Mouse (Mus musculus) heart, postnatal 0 days (tissue): ENCODE measurements around the gene Zbtb42. TPM values are rescaled to one million over a fixed set of nuclear protein-coding genes. Genes with fewer than 3 reads are reported as not detected.
A peak's percentile ranks its signal among the peaks of the same experiment; 100 is the strongest.

ENCODE experiments used
- ATAC-seq: fragments of 200-750 bp; cut with Nextera tagmentation; 2 replicates; pipeline ENCODE4 v1.8.0; 2017; ENCODE audit warnings: low read depth, moderate number of reproducible peaks, moderate library complexity; ENCODE audit not compliant: insufficient read depth
- DNase-seq: peaks from one replicate; pipeline ENCODE4 v3.0.0-alpha.2; 2016; ENCODE audit warnings: low spot score
- H3K27ac ChIP-seq: fragments of 300-500 bp; sonication (generic); 2 replicates; pipeline ENCODE4 v1.5.1; 2014; ENCODE audit warnings: low read depth, mild to moderate bottlenecking
- H3K27me3 ChIP-seq: fragments of 300-500 bp; sonication (generic); 2 replicates; pipeline ENCODE4 v1.6.1; 2014; ENCODE audit warnings: low read length, mixed read lengths; ENCODE audit not compliant: control insufficient read depth, insufficient read depth
- H3K36me3 ChIP-seq: fragments of 300-500 bp; sonication (generic); replicated peaks from 2 replicates; pipeline ENCODE4 v1.6.1; 2014; ENCODE audit warnings: low read length, mixed read lengths; ENCODE audit not compliant: control insufficient read depth, insufficient read depth
- H3K4me1 ChIP-seq: fragments of 300-500 bp; sonication (generic); 2 replicates; pipeline ENCODE4 v1.6.1; 2014; ENCODE audit warnings: antibody characterized with exemption; ENCODE audit not compliant: control insufficient read depth, insufficient read depth
- H3K4me2 ChIP-seq: fragments of 300-500 bp; sonication (generic); 2 replicates; pipeline ENCODE4 v1.6.1; 2014; ENCODE audit warnings: low read depth, mild to moderate bottlenecking, low read length, moderate library complexity
- H3K4me3 ChIP-seq: fragments of 300-500 bp; sonication (generic); 2 replicates; pipeline ENCODE4 v1.5.1; 2014; ENCODE audit warnings: low read depth, low read length
- H3K9ac ChIP-seq: fragments of 300-500 bp; sonication (generic); replicated peaks from 2 replicates; pipeline ENCODE4 v1.6.1; 2014; ENCODE audit warnings: low read depth, low read length, mixed read lengths
- H3K9me3 ChIP-seq: fragments of 300-500 bp; sonication (generic); replicated peaks from 2 replicates; pipeline ENCODE4 v1.6.1; 2016; ENCODE audit warnings: low read length; ENCODE audit not compliant: control insufficient read depth
- CTCF ChIP-seq: IDR thresholded peaks from 2 replicates; pipeline ENCODE4 v1.5.1; 2016; ENCODE audit warnings: antibody characterized with exemption, control low read depth, low read depth
- EP300 ChIP-seq: IDR thresholded peaks from 2 replicates; pipeline ENCODE4 v1.6.1; 2016; ENCODE audit warnings: antibody characterized with exemption, low read depth
- WGBS: fragments of 180-500 bp; shearing (Covaris S2); extraction: QIAGEN DNeasy Blood & Tissue Kit; methylation state at CpG from one replicate; pipeline ENCODE4 v1.1.7; 2014; 5-methylcytosine and 5-hydroxymethylcytosine counted together
- polyA plus RNA-seq: library from polyadenylated mRNA; unstranded; fragments of >200 nt; fragmentation: Nextera tagmentation; extraction: Ambion mirVana; gene quantifications from 2 replicates; pipeline ENCODE4 v1.2.1, GENCODE M21; 2015
- total RNA-seq: library from RNA; depleted of rRNA; stranded (reverse); fragments of >200 nt; gene quantifications from 2 replicates; pipeline ENCODE4 v1.2.3, GENCODE M21; 2014; ENCODE audit warnings: low replicate concordance

The Zbtb42 gene
- total and polyA plus RNA-seq, 2 experiments from 2014 or later, result 3.2 to 4.6 TPM

DNA sequence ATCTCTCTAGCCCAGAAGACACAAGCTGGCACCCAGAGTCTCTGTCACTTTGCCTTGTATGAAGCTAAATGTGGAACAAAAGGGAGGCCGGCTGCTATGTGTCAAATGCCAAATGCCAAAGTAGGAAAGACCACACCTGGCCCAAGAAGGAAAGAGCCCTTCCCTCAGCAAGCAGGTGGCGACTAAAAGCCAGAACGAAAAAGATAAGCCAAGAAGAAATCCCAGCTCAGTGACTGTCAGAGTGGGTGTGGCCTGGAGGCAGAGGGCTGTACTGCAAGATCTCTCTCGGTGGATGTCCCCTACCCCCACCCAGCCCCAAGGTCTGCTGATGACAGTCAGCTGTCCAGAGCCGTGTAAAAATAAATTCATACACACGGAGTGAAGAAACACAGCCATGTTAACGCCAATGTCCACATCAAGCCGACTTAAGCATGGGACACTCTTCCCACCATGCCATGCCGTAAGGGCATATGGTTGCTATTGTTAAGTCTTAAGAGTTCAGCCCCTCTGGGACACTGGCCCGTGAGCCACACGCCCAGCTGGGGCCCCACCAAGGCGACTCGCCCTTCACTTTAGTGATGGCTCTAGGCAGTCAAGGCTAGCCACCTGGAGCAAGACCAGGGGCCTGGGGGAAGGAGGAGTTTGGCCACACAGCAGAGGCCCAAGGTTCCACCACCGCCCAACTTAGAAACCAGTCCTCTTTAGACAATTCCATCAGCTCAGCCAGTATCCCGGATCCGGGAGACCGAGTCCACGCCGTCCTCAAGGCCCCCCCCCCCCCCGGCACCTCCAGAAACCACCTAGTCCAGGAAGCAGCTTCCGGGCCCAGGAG is 5.7 kb upstream of the Zbtb42 start:
- Histone ChIP-seq H3K9me3 (no peaks in the 10 kb centered on the region), H3K4me3 (peak overlapping the region; percentile 74), H3K4me2 (peak overlapping the region; percentile 80), H3K4me1 (peaks cover 52% of the 10 kb centered on the region), H3K36me3 (peaks cover 31% of the 10 kb centered on the region), H3K27me3 (no peaks in the 10 kb centered on the region), H3K27ac (peak overlapping the region; percentile 94), H3K9ac (peak overlapping the region; percentile 95)
- WGBS, result 3% methylated on average over 19 of the region's 21 CpGs
- TF ChIP-seq EP300 (no peak), CTCF (no peak)
- ATAC-seq (peak; percentile 57), DNase-seq (peak; percentile 76)

DNA sequence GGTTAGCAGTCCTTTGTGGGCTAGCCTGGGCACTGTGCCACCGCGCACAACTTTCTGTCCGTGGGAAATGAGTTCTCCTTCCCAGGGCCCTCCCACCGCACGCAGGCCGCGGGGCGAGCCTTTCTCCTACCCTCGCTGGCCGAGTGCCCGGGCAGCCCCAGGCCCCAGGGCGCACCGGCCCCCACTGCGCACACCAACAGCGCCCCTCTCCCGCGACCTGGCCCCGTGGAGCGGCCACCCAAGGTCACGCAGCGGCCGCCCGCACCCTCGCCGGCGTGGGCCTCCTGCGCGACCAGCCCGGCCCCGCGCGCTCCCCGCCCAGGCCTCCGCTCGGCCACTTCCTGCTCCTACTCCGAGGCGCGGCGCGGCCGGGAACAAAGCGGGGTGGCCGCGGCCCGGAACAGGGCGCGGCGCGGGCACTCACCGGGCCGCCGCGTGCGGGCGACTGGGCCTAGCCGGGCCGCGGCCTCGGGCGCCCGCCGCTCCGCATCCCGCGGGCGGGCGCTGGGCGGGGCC is 5.0 kb upstream of the Zbtb42 start:
- Histone ChIP-seq H3K9me3 (no peaks in the 10 kb centered on the region), H3K4me2 (peak overlapping the region; percentile 80), H3K4me3 (peak overlapping the region; percentile 74), H3K4me1 (peaks cover 46% of the 10 kb centered on the region), H3K27me3 (no peaks in the 10 kb centered on the region), H3K36me3 (peaks cover 24% of the 10 kb centered on the region), H3K27ac (peak overlapping the region; percentile 94), H3K9ac (peak overlapping the region; percentile 95)
- DNase-seq (peak; percentile 27), ATAC-seq (peak; percentile 6; the same call in 1 of the 2 replicates)
- TF ChIP-seq EP300, result no peak
- TF ChIP-seq CTCF, result no peak
- under 1% methylated on average over 54 of the region's 68 CpGs for WGBS

GRCm38 (mm10) chr12:112674132-112675011 is 4.3 kb upstream of the Zbtb42 start, which contains the start of gene Akt1:
Akt1 (minus strand) TSS chr12:112674884.
- Histone ChIP-seq H3K27me3 (no peaks in the 10 kb centered on the region), H3K4me3 (peak within 1 kb of the TSS; percentile 74), H3K9ac (peak within 1 kb of the TSS; percentile 95), H3K36me3 (peaks cover 17% of the 10 kb centered on the region), H3K4me2 (peak within 1 kb of the TSS; percentile 80), H3K9me3 (no peaks in the 10 kb centered on the region), H3K27ac (peak within 1 kb of the TSS; percentile 94), H3K4me1 (peaks cover 41% of the 10 kb centered on the region)
- TF ChIP-seq EP300 (no peak), CTCF (no peak)
- ATAC-seq, result peak; percentile 27
- WGBS, result 1% methylated on average over 52 of the region's 70 CpGs
- peak; percentile 39 for DNase-seq

DNA sequence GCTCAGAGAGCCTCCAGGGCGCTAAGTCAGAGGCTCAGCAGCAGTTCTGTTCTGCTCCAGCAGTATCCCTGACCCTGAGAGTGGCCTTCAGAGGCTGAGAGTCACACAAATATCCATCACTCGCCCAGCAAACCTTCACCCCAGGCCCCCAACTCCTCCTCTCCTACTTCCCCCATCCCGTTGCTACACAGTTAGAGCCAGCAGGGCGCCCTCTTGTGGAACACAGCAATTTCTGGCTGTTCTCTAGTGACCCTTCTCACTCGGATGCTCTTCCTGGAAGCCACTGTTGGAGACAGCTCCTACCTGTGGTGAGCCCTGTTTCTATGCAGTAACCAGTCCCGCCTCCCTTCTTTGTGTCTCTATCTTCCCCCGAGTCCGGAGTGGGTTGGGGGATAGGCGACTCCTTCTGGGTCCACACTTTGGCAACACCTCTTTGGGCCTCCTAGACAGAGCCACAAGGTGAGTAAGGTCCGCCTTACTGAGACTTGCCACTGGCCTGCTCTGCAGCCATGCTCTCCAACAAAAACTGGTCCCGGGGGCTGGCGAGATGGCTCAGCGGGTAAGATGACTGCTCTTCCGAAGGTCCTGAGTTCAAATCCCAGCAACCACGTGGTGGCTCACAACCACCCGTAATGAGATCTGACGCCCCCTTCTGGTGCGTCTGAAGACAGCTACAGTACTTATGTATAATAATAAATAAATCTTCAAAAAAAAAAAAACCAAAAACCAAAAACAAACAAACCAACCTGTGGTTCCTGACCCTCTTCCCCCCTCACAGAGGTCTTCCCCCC is 3.2 kb upstream of the Zbtb42 start:
- Histone ChIP-seq H3K4me1 (peaks cover 39% of the 10 kb centered on the region), H3K36me3 (peaks cover 12% of the 10 kb centered on the region), H3K9me3 (no peaks in the 10 kb centered on the region), H3K27me3 (peaks cover 7% of the 10 kb centered on the region; the same call in 1 of the 2 replicates), H3K9ac (0 out of 2 replicates have a peak overlapping the region, but pooled peaks have one; percentile 7), H3K4me3 (0 out of 2 replicates have a peak overlapping the region, but pooled peaks have one; percentile 74), H3K4me2 (peak overlapping the region; percentile 80), H3K27ac (peak overlapping the region; percentile 94)
- ATAC-seq (peak; percentile 21; the same call in 1 of the 2 replicates), DNase-seq (peak; percentile 89)
- 14% methylated on average over 18 of the region's 18 CpGs for WGBS
- TF ChIP-seq EP300 (no peak), CTCF (peak; percentile 89)
